Mouse (Mus musculus): ENCODE results near the gene Nck2. TPM values are rescaled to one million over a fixed set of nuclear protein-coding genes. Genes with fewer than 3 reads are reported as not detected.
A peak's percentile ranks its signal among the peaks of the same experiment; 100 is the strongest.

Nck2 gene
- total RNA-seq (2021): 10 to 100 TPM; 33.4 to 33.7 TPM
- long read RNA-seq, experiment 1, transcript Nck2-201 (5 exons, 2,772 nt): major isoform, 72 of 95 reads
- long read RNA-seq, experiment 1, partial matches to known transcripts: 11 of 95 reads
- long read RNA-seq, experiment 1, other reads (novel, unspliced or antisense): 12 of 95 reads
- long read RNA-seq, experiment 2, transcript Nck2-201 (5 exons, 2,772 nt): major isoform, 75 of 87 reads
- long read RNA-seq, experiment 2, partial matches to known transcripts: 6 of 87 reads
- long read RNA-seq, experiment 2, other reads (novel, unspliced or antisense): 6 of 87 reads

GRCm38 (mm10) chr1:43444531-43444930 lies at the start of gene Nck2:
Nck2 (plus strand) TSS chr1:43444579.
- DNase-seq (ENCODE audit: low spot score in 2 of 2): no peak
- intact Hi-C loops (cut with DNase I): no loop called here

- intact Hi-C loops (cut with DNase I): no loop called here
These were observed 49.3 kb upstream of the Nck2 start for GRCm38 (mm10) chr1:43395040-43395439.

DNA sequence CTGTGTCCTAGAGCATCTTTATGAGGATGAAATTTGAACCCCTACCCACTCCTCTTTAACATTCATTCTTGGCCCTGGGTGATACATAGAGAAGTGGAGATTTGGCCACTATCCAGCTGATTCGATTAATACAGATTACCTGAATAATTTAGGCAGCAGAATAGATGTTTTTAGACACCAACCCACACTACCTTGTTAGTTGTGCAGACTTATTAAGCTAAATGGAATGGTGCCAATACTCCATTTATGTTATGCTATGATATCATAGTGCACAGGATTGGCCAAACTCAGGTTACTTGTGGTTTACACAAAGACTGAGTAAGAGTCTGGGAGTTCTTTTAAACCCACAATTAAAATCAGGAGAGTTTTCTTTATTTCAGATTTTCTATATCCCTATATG lies 48.6 kb upstream of the Nck2 start:
- intact Hi-C loops (cut with DNase I): no loop called here
- DNase-seq (ENCODE audit: low spot score in 2 of 2): no peak

More at GRCm38 (mm10) chr1:43395040-43395439, 49.3 kb upstream of the Nck2 start:
- no peak for DNase-seq (ENCODE audit: low spot score in 2 of 2)

- no peak for DNase-seq (ENCODE audit: low spot score in 2 of 2)
- intact Hi-C loops (cut with DNase I): no loop called here
These were observed 47.9 kb upstream of the Nck2 start for GRCm38 (mm10) chr1:43396522-43396921.

DNA sequence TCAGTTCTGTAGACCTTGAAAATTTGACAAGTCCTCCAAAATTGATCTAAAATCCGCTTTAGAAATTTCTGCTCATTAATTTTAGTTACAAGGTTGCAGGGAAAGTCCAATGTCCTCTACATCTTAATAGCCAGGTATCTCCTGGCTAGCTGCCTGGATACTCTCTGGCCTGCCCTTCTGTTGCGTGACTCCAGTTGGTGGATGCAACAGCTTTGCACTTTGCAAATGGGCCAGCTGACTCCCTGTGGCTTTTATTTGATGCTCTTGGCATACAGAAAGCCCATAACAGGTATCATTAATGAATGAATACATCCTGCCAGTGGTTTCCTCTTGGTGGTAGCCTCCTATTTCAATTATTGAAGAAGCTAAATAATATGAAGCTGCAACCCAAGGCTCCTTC lies 47.3 kb upstream of the Nck2 start:
- intact Hi-C loops (cut with DNase I): no loop called here
- no peak for DNase-seq (ENCODE audit: low spot score in 2 of 2)

GRCm38 (mm10) chr1:43398738-43399601 lies 45.4 kb upstream of the Nck2 start:
- intact Hi-C loops (cut with DNase I): no loop called here
- DNase-seq (ENCODE audit: low spot score in 2 of 2): no peak

- intact Hi-C loops (cut with DNase I): no loop called here
- DNase-seq (ENCODE audit: low spot score in 2 of 2): no peak
These were observed 44.7 kb upstream of the Nck2 start for GRCm38 (mm10) chr1:43399602-43400216.

DNA sequence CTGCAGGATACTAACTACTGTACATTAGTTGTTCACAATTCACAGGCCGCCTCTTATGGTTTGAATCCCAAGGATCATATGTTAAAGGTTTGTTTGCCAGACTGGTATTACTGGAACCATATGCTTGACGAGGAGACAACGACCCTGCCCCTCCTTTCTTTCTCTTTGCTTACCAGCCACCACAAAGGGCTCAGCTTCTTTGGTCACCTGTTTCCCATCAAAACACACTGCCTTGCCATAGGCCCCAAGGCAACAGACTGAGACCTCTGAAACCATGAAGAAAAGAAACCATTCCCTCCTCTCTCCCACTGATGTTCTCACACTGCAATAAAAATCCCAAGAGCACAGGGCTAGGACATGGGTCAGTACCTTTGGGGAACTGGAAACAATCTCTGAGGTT lies 43.7 kb upstream of the Nck2 start:
- DNase-seq (ENCODE audit: low spot score in 2 of 2): no peak
- intact Hi-C loops (cut with DNase I): no loop called here

- peak in 1 of 2 experiments; percentile 33 for DNase-seq (ENCODE audit: low spot score in 2 of 2)
- intact Hi-C loops (cut with DNase I): no loop called here
These were observed 41.0 kb upstream of the Nck2 start for GRCm38 (mm10) chr1:43403341-43403740.

GRCm38 (mm10) chr1:43404693-43405678 lies 39.4 kb upstream of the Nck2 start:
- DNase-seq (ENCODE audit: low spot score in 2 of 2): no peak
- intact Hi-C loops (cut with DNase I): no loop called here

DNA sequence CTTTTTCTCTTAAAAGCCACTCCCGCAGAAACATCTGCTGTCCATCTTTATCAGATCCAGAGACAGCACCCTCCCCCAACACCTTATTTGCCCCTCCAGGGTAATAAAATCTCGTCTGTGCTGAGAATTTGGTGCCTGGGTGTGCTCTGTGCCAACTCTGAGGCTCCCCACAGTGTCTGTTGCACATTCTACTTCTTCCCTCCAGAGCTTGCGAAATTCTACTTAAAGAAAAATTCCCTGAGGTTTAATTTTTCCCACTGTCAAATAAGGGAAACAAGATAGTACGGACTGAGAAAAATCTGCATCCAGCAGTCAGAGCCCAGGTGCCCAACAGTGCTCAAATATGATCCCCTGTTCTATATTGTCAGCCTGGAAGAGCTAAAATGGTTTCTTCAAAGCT lies 35.4 kb upstream of the Nck2 start:
- no peak for DNase-seq (ENCODE audit: low spot score in 2 of 2)
- intact Hi-C loops (cut with DNase I): no loop called here

GRCm38 (mm10) chr1:43412825-43413224 lies 31.6 kb upstream of the Nck2 start:
- DNase-seq (ENCODE audit: low spot score in 2 of 2): no peak
- intact Hi-C loops (cut with DNase I): no loop called here

- no peak for DNase-seq (ENCODE audit: low spot score in 2 of 2)
- intact Hi-C loops (cut with DNase I): no loop called here
These were observed 31.1 kb upstream of the Nck2 start for GRCm38 (mm10) chr1:43413298-43413697.

DNA sequence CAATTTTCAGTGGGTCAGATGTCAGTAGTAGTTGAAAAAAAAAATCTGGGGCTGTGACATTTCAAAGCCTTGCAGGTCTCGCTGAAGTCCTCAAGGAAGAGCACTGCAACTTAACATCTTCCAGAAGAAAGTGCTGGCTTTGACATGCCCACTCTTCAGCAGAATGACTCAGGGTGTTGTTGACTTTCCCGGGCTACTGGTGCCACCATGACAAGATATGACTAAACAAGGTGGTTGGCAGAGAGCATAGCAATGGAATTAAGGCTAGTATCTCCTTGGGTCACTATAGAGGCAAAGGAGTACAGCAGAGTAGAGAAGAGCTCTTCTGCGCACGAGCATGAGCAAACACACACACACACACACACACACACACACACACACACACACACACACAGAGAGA lies 30.6 kb upstream of the Nck2 start:
- no peak for DNase-seq (ENCODE audit: low spot score in 2 of 2)
- intact Hi-C loops (cut with DNase I): no loop called here

DNA sequence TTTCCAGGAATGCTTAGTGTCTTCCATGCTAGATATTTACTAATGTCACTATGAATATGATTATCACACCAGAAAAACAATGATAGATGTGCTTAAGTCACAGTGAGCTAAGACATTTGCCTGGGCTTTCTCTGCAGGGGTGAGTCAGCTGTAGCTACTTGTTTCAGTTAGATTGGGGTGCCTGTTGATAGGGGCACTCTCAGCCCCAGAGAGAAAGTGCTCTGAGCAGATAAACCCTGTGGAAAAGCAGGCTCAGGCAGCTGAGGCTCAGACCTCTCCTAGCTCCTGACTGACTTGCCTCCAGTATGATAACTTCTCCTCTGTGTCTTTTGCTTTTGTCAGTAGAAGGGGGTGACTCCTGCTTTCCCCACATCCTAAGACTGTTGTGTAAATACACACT lies 30.2 kb upstream of the Nck2 start:
- intact Hi-C loops (cut with DNase I): no loop called here
- no peak for DNase-seq (ENCODE audit: low spot score in 2 of 2)

DNA sequence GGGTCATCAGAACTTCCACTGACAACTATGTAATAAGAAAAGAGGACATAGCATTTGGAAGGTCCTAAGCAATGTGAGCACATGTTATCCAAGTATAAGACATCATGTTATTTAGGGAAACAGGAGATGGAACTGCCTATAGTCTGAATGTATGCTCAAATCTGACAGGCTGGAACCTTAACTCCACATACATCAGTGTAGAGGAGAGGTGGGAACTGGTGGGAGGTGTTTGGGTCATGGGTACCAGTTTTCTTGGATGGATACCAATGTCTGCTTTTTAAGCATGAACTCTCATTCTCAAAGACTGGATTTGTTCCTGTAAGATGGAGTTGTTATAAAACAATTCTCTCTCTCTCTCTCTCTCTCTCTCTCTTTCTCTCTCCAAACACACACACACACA lies 29.4 kb upstream of the Nck2 start:
- peak in 1 of 2 experiments; percentile 13 for DNase-seq (ENCODE audit: low spot score in 2 of 2)
- intact Hi-C loops (cut with DNase I): no loop called here

GRCm38 (mm10) chr1:43422969-43423748 lies 21.2 kb upstream of the Nck2 start:
- no peak for DNase-seq (ENCODE audit: low spot score in 2 of 2)
- intact Hi-C loops (cut with DNase I): no loop called here

DNA sequence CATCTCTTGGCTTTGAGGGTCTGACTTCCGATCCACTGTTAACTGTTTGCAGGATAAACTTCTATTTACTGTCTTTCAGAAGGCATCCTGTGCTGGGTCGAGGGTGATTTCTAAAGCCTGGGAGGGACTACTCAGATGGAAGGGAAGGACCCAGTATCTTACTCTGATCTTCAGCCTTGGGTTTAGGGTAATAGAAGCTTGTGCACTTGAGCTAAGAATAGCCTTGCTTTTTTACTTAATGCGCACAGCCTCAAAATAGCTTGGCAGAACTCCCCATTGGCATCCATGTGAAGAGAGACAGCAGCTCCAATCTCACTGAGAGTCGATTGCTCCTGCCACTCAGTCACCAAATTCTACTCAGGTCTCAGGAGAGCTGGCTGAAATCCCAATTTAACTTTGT lies 17.9 kb upstream of the Nck2 start:
- intact Hi-C loops (cut with DNase I): no loop called here
- DNase-seq (ENCODE audit: low spot score in 2 of 2): peak in 1 of 2 experiments; percentile 26

Measured in left cerebral cortex, postnatal 14 days (tissue).